Comparison of ENCODE assay signal across 32 mouse cellular contexts in genomic region chr15:78808980-78809379, GRCm38 (mm10). TPM values are rescaled to one million over a fixed set of nuclear protein-coding genes. Genes with fewer than 3 reads are reported as not detected.
"Had no signal": no experiment of that assay in that cellular context is flagged by ENCODE, and none has a peak within 500 bp of the region (broad histone marks: within the 10 kb centered on the region; RNA-seq: fewer than 3 reads in every experiment).

No protein-coding gene starts in this region.

- H3K27ac ChIP-seq: embryonic facial prominence, embryonic 10.5 days; embryonic facial prominence, embryonic 12.5 days; embryonic facial prominence, embryonic 13.5 days; embryonic facial prominence, embryonic 15.5 days; forebrain, embryonic 10.5 days; forebrain, embryonic 12.5 days; forebrain, embryonic 13.5 days; forebrain, embryonic 15.5 days; gastrocnemius, adult 2 months; heart, adult 2 months; heart, embryonic 10.5 days had no signal

- H3K4me3 ChIP-seq: embryonic facial prominence, embryonic 10.5 days; embryonic facial prominence, embryonic 12.5 days; embryonic facial prominence, embryonic 13.5 days; embryonic facial prominence, embryonic 15.5 days; erythroblast, embryonic 14.5 days; forebrain, embryonic 10.5 days; forebrain, embryonic 12.5 days; forebrain, embryonic 13.5 days; forebrain, embryonic 15.5 days; gastrocnemius, adult 2 months; heart, adult 2 months; heart, embryonic 10.5 days had no signal

- DNase-seq: cerebellum, adult 9-11 months; cerebellum, postnatal 10 days; cerebellum, postnatal 14 days; cerebellum, postnatal 25 days; cerebellum, postnatal 36 days; embryo, embryonic 11 days; forebrain, postnatal 0 days; gastrocnemius, adult 2 months; gastrocnemius, postnatal 10 days; gastrocnemius, postnatal 14 days; gastrocnemius, postnatal 36 days; heart, adult 18-20 months; heart, adult 2 months had no signal

RNA-seq across cellular contexts. Expression of gene Card10, which starts 6.1 kb away (rescaled TPM):
- total RNA-seq: common myeloid progenitor, adult 5-6 weeks; granulocyte monocyte progenitor cell, adult 5-6 weeks had no signal

RNA-seq across cellular contexts. Expression of gene Cdc42ep1, which starts 33.4 kb away (rescaled TPM):
- total RNA-seq: common myeloid progenitor, adult 5-6 weeks; granulocyte monocyte progenitor cell, adult 5-6 weeks had no signal

RNA-seq across cellular contexts. Expression of gene Lgals2, which starts 46.3 kb away (rescaled TPM):
- total RNA-seq: common myeloid progenitor, adult 5-6 weeks; forebrain, postnatal 0 days; gastrocnemius, adult 18-20 months; gastrocnemius, adult 2 months; gastrocnemius, adult 8-10 months; gastrocnemius, postnatal 10 days; gastrocnemius, postnatal 14 days; gastrocnemius, postnatal 36 days; gastrocnemius, postnatal 4 days; granulocyte monocyte progenitor cell, adult 5-6 weeks; heart, adult 18-20 months; heart, adult 2 months had no signal
- polyA plus RNA-seq: embryonic facial prominence, embryonic 10.5 days; embryonic facial prominence, embryonic 11.5 days; embryonic facial prominence, embryonic 12.5 days; embryonic facial prominence, embryonic 13.5 days; erythroblast, embryonic 14.5 days; forebrain, embryonic 10.5 days; forebrain, embryonic 11.5 days; forebrain, embryonic 12.5 days; forebrain, embryonic 13.5 days; forebrain, embryonic 14.5 days; forebrain, embryonic 15.5 days; forebrain, embryonic 16.5 days; forebrain, postnatal 0 days had no signal
